Mouse (Mus musculus): ENCODE data around the gene Tomm40l.

Gene Tomm40l

GRCm38 (mm10) chr1:171193911-171194830 lies 28.1 kb downstream of the Tomm40l start:
- DNase-seq (ENCODE audit: low spot score in 2 of 2) = no peak

GRCm38 (mm10) chr1:171193093-171193840 lies 29.0 kb downstream of the Tomm40l start:
- DNase-seq (ENCODE audit: low spot score in 2 of 2) = no peak

GRCm38 (mm10) chr1:171192283-171192682 lies 30.0 kb downstream of the Tomm40l start:
- DNase-seq (ENCODE audit: low spot score in 2 of 2) = no peak

- DNase-seq (ENCODE audit: low spot score in 2 of 2) = no peak
Measured at GRCm38 (mm10) chr1:171190832-171191231, 31.5 kb downstream of the Tomm40l start.

- no peak for DNase-seq (ENCODE audit: low spot score in 2 of 2)
Measured at GRCm38 (mm10) chr1:171189476-171190114, 32.7 kb downstream of the Tomm40l start.

GRCm38 (mm10) chr1:171189046-171189445 lies 33.3 kb downstream of the Tomm40l start:
- no peak for DNase-seq (ENCODE audit: low spot score in 2 of 2)

GRCm38 (mm10) chr1:171187851-171188700 lies 34.2 kb downstream of the Tomm40l start:
- DNase-seq (ENCODE audit: low spot score in 2 of 2) = no peak

- DNase-seq (ENCODE audit: low spot score in 2 of 2) = no peak
Measured at GRCm38 (mm10) chr1:171185655-171186054, 36.7 kb downstream of the Tomm40l start.

GRCm38 (mm10) chr1:171184314-171184713 lies 38.0 kb downstream of the Tomm40l start:
- peak in 1 of 2 experiments; percentile 46 for DNase-seq (ENCODE audit: low spot score in 2 of 2)

- DNase-seq (ENCODE audit: low spot score in 2 of 2) = no peak
Measured at GRCm38 (mm10) chr1:171183620-171184019, 38.7 kb downstream of the Tomm40l start.

GRCm38 (mm10) chr1:171183025-171183424 lies 39.3 kb downstream of the Tomm40l start:
- no peak for DNase-seq (ENCODE audit: low spot score in 2 of 2)

- DNase-seq (ENCODE audit: low spot score in 2 of 2) = no peak
Measured at GRCm38 (mm10) chr1:171179487-171180171, 42.7 kb downstream of the Tomm40l start.

GRCm38 (mm10) chr1:171172779-171173178 lies 49.5 kb downstream of the Tomm40l start:
- no peak for DNase-seq (ENCODE audit: low spot score in 2 of 2)

- no peak for DNase-seq (ENCODE audit: low spot score in 2 of 2)
Measured at GRCm38 (mm10) chr1:171171138-171171537, 51.2 kb downstream of the Tomm40l start.

GRCm38 (mm10) chr1:171169913-171170312 lies 52.4 kb downstream of the Tomm40l start:
- no peak for DNase-seq (ENCODE audit: low spot score in 2 of 2)

GRCm38 (mm10) chr1:171168906-171169305 lies 53.4 kb downstream of the Tomm40l start:
- DNase-seq (ENCODE audit: low spot score in 2 of 2) = no peak
